Mouse (Mus musculus) lung, embryonic 16.5 days (tissue): ENCODE measurements around the gene Tmem132b. TPM values are rescaled to one million over a fixed set of nuclear protein-coding genes. Genes with fewer than 3 reads are reported as not detected.

Experiments
- ATAC-seq: fragments of 200-750 bp; cut with Nextera tagmentation; 2 replicates; pipeline ENCODE4 v1.8.0; 2017; ENCODE audit warnings: low read depth, mild to moderate bottlenecking, moderate library complexity
- H3K27ac ChIP-seq: fragments of 300-500 bp; sonication (generic); 2 replicates; pipeline ENCODE4 v1.5.1; 2014; ENCODE audit warnings: mild to moderate bottlenecking, control low read depth, low read length
- H3K27me3 ChIP-seq: fragments of 300-500 bp; sonication (generic); 2 replicates; pipeline ENCODE4 v1.6.1; 2014; ENCODE audit warnings: low read depth, low read length, mixed read lengths; ENCODE audit not compliant: control insufficient read depth, insufficient read depth
- H3K36me3 ChIP-seq: fragments of 300-500 bp; sonication (generic); 2 replicates; pipeline ENCODE4 v1.6.1; 2014; ENCODE audit warnings: low read length; ENCODE audit not compliant: control insufficient read depth, insufficient read depth
- H3K4me1 ChIP-seq: fragments of 300-500 bp; sonication (generic); replicated peaks from 2 replicates; pipeline ENCODE4 v1.6.1; 2014; ENCODE audit warnings: low read length, mixed read lengths; ENCODE audit not compliant: control insufficient read depth, insufficient read depth
- H3K4me2 ChIP-seq: fragments of 300-500 bp; sonication (generic); 2 replicates; pipeline ENCODE4 v1.6.1; 2014; ENCODE audit warnings: low read depth, low read length, control low read depth
- H3K4me3 ChIP-seq: fragments of 300-500 bp; sonication (generic); 2 replicates; pipeline ENCODE4 v1.5.1; 2014; ENCODE audit warnings: mild to moderate bottlenecking, low read length, control low read depth
- H3K9ac ChIP-seq: fragments of 300-500 bp; sonication (generic); 2 replicates; pipeline ENCODE4 v1.6.1; 2014; ENCODE audit warnings: low read length, control low read depth
- H3K9me3 ChIP-seq: fragments of 300-500 bp; sonication (generic); 2 replicates; pipeline ENCODE4 v1.6.1; 2016; ENCODE audit warnings: low read length; ENCODE audit not compliant: control insufficient read depth
- WGBS: fragments of 180-500 bp; shearing (Covaris S2); extraction: QIAGEN DNeasy Blood & Tissue Kit; methylation state at CpG from one replicate; pipeline ENCODE4 v1.1.7; 2014; 5-methylcytosine and 5-hydroxymethylcytosine counted together
- polyA plus RNA-seq: library from polyadenylated mRNA; unstranded; fragments of >200 nt; fragmentation: Nextera tagmentation; extraction: Ambion mirVana; gene quantifications from 2 replicates; pipeline ENCODE4 v1.2.1, GENCODE M21; 2015

The Tmem132b gene
- polyA plus RNA-seq, 1 experiment from 2014 or later = not detected

GRCm38 (mm10) chr5:125555732-125556131, 24.2 kb downstream of the Tmem132b start:
- H3K27ac ChIP-seq = no peak overlapping the region
- no peak overlapping the region for H3K4me3 ChIP-seq
- no peaks in the 10 kb centered on the region for H3K9me3 ChIP-seq
- WGBS = 58% methylated on average over 5 of the region's 5 CpGs
- ATAC-seq = no peak
- no peaks in the 10 kb centered on the region for H3K27me3 ChIP-seq
- H3K4me1 ChIP-seq = no peaks in the 10 kb centered on the region
- no peak overlapping the region for H3K4me2 ChIP-seq
- no peak overlapping the region for H3K9ac ChIP-seq
- H3K36me3 ChIP-seq = no peaks in the 10 kb centered on the region

- Histone ChIP-seq H3K36me3 (no peaks in the 10 kb centered on the region), H3K4me2 (no peak overlapping the region), H3K27ac (no peak overlapping the region), H3K4me3 (no peak overlapping the region), H3K9ac (no peak overlapping the region), H3K4me1 (no peaks in the 10 kb centered on the region), H3K27me3 (no peaks in the 10 kb centered on the region), H3K9me3 (no peaks in the 10 kb centered on the region)
- WGBS = 41% methylated on average over 6 of the region's 6 CpGs
- ATAC-seq = no peak
These were observed 31.9 kb downstream of the Tmem132b start for GRCm38 (mm10) chr5:125563492-125563891.

- Histone ChIP-seq H3K9ac (no peak overlapping the region), H3K27ac (no peak overlapping the region), H3K36me3 (no peaks in the 10 kb centered on the region), H3K9me3 (no peaks in the 10 kb centered on the region), H3K4me1 (no peaks in the 10 kb centered on the region), H3K4me3 (no peak overlapping the region), H3K27me3 (no peaks in the 10 kb centered on the region), H3K4me2 (no peak overlapping the region)
- 72% methylated on average over 11 of the region's 11 CpGs for WGBS
- no peak for ATAC-seq
These were observed 34.2 kb downstream of the Tmem132b start for GRCm38 (mm10) chr5:125565725-125566124.

- H3K27me3 ChIP-seq = no peaks in the 10 kb centered on the region
- H3K9ac ChIP-seq = no peak overlapping the region
- no peaks in the 10 kb centered on the region for H3K9me3 ChIP-seq
- H3K36me3 ChIP-seq = no peaks in the 10 kb centered on the region
- no peak overlapping the region for H3K4me2 ChIP-seq
- H3K4me1 ChIP-seq = no peaks in the 10 kb centered on the region
- no peak for ATAC-seq
- no peak overlapping the region for H3K27ac ChIP-seq
- no peak overlapping the region for H3K4me3 ChIP-seq
These were observed 36.9 kb downstream of the Tmem132b start for GRCm38 (mm10) chr5:125568457-125568856.

- Histone ChIP-seq H3K4me2 (no peak overlapping the region), H3K36me3 (no peaks in the 10 kb centered on the region), H3K9me3 (no peaks in the 10 kb centered on the region), H3K27me3 (no peaks in the 10 kb centered on the region), H3K9ac (no peak overlapping the region), H3K4me1 (no peaks in the 10 kb centered on the region), H3K4me3 (no peak overlapping the region), H3K27ac (no peak overlapping the region)
- WGBS = 86% methylated on average over 5 of the region's 5 CpGs
- no peak for ATAC-seq
These were observed 40.4 kb downstream of the Tmem132b start for GRCm38 (mm10) chr5:125572011-125572410.

GRCm38 (mm10) chr5:125574886-125575285, 43.3 kb downstream of the Tmem132b start:
- no peaks in the 10 kb centered on the region for H3K9me3 ChIP-seq
- 7% methylated on average over 8 of the region's 8 CpGs for WGBS
- no peak overlapping the region for H3K4me3 ChIP-seq
- H3K4me2 ChIP-seq = no peak overlapping the region
- no peak overlapping the region for H3K27ac ChIP-seq
- H3K36me3 ChIP-seq = no peaks in the 10 kb centered on the region
- H3K4me1 ChIP-seq = no peaks in the 10 kb centered on the region
- no peak overlapping the region for H3K9ac ChIP-seq
- no peaks in the 10 kb centered on the region for H3K27me3 ChIP-seq
- no peak for ATAC-seq

DNA sequence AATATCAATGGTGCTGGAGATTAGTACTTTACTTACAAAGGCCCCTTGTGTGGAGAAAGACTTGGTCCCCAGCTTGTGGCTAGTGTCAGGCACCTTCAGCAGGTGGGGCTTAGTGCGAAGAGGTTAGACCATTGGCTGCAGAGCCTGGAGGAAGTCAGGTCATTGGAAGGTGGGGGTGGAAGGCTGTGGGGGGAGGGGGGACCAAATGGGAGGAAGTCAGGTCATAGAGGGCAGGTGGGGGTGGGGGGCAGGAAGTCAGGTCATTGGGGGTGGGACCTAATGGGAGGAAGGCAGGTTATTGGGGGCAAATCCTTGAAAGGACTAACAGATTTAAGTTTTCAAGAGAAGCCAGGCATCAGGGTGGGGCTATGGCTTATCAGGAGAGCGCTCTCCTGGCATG, 44.3 kb downstream of the Tmem132b start:
- Histone ChIP-seq H3K27ac (no peak overlapping the region), H3K4me1 (no peaks in the 10 kb centered on the region), H3K9me3 (no peaks in the 10 kb centered on the region), H3K27me3 (no peaks in the 10 kb centered on the region), H3K36me3 (no peaks in the 10 kb centered on the region), H3K4me3 (no peak overlapping the region), H3K4me2 (no peak overlapping the region), H3K9ac (no peak overlapping the region)
- WGBS = 75% methylated on average over 2 of the region's 2 CpGs
- no peak for ATAC-seq

DNA sequence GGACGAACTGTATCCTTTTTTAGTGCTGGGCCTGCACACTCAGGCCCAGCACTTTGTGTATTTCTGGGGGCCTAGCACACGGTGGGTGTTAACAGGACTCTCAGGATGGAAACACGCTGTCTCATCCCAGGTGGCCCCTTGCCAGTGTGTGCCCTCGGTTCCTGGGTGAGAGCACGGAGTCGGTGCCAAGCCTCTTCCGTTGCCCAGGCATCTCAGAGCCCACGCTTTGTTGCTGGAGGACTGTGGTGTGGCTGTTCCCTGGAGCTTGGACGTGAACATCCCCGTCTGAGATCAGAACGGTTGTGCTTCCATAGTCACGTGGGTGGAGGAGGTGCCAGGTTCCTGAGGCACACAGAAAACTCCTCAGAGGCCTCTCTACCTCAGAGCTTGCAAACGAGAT, 47.1 kb downstream of the Tmem132b start:
- ATAC-seq = no peak
- Histone ChIP-seq H3K27me3 (no peaks in the 10 kb centered on the region), H3K9me3 (no peaks in the 10 kb centered on the region), H3K4me3 (no peak overlapping the region), H3K4me2 (no peak overlapping the region), H3K4me1 (no peaks in the 10 kb centered on the region), H3K27ac (no peak overlapping the region), H3K36me3 (no peaks in the 10 kb centered on the region), H3K9ac (no peak overlapping the region)
- WGBS = 74% methylated on average over 13 of the region's 13 CpGs

- H3K27me3 ChIP-seq = no peaks in the 10 kb centered on the region
- no peak overlapping the region for H3K27ac ChIP-seq
- 46% methylated on average over 4 of the region's 4 CpGs for WGBS
- no peaks in the 10 kb centered on the region for H3K36me3 ChIP-seq
- H3K4me1 ChIP-seq = no peaks in the 10 kb centered on the region
- H3K9me3 ChIP-seq = no peaks in the 10 kb centered on the region
- no peak overlapping the region for H3K4me2 ChIP-seq
- ATAC-seq = no peak
- H3K4me3 ChIP-seq = no peak overlapping the region
- no peak overlapping the region for H3K9ac ChIP-seq
These were observed 47.6 kb downstream of the Tmem132b start for GRCm38 (mm10) chr5:125579153-125579552.

GRCm38 (mm10) chr5:125583298-125583697, 51.7 kb downstream of the Tmem132b start:
- H3K4me3 ChIP-seq = no peak overlapping the region
- no peak overlapping the region for H3K27ac ChIP-seq
- 69% methylated on average over 2 of the region's 2 CpGs for WGBS
- no peak for ATAC-seq
- H3K9me3 ChIP-seq = no peaks in the 10 kb centered on the region
- no peaks in the 10 kb centered on the region for H3K36me3 ChIP-seq
- H3K27me3 ChIP-seq = no peaks in the 10 kb centered on the region
- no peak overlapping the region for H3K9ac ChIP-seq
- H3K4me1 ChIP-seq = no peaks in the 10 kb centered on the region
- H3K4me2 ChIP-seq = no peak overlapping the region
